Mouse (Mus musculus): Measurements from ENCODE around the gene Il20ra.
"Not testable (repeated sequence)": the region's sequence is repeated elsewhere in the genome, so short reads cannot be mapped to it uniquely, and the experiment has no call there.

Il20ra gene

DNA sequence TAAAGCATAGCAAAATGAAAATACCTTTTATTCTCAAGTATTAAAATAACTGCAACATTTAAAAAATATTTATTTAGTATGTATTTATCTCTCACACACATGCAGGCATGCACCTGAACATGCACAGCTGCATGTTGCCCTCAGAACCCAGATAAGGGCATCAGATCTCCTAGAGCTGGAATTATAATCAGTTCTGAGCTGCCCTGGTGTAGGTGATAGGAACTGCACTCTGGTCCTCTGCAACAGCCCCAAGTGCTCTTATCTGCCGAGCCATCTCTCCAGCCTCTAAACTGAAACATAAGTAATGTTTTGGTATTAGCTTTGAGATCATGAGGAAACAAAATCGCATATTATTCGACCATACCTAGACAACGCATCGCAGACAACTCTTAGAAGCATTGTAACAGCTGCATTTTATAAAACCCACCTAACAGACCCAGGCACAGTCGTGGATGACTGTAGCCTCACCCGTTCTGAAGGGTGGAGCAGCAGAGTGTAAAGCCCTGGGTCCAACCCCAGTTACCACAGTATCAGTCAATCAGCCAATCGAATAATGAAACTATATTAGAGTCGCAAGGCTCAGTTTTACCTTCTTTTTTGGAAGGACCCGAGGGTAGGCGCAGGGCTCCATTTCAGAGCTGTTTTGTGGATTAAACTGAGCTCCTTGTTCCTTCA, 11.9 kb downstream of the Il20ra start:
- POLR2A ChIA-PET, result no interaction called here
- CTCF ChIA-PET, result interaction anchor here in 2 of 4 experiments (0.7 to 1.7 kb wide), 2 partner anchors 12 to 13 kb away, joined by 3 to 6 read pairs; partner anchors contain the start of gene Il20ra (in 1 of the 2)

DNA sequence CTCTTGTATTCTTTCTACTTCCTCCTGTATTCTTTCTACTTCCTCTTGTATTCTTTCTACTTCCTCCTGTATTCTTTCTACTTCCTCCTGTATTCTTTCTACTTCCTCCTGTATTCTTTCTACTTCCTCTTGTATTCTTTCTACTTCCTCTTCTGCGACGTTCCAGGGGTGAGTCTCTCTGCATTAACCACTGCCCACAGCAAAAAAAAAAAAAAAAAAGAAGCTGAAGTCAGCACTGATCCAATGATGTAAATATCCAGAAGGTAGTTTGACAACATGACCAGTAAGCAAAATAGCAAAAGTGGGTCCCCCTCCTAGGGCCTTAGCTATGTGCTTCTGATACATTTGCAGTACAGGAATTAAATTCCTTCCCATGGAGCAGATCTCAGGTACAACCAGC, 26.1 kb downstream of the Il20ra start:
- CTCF ChIA-PET, POLR2A ChIA-PET: not testable (repeated sequence)

DNA sequence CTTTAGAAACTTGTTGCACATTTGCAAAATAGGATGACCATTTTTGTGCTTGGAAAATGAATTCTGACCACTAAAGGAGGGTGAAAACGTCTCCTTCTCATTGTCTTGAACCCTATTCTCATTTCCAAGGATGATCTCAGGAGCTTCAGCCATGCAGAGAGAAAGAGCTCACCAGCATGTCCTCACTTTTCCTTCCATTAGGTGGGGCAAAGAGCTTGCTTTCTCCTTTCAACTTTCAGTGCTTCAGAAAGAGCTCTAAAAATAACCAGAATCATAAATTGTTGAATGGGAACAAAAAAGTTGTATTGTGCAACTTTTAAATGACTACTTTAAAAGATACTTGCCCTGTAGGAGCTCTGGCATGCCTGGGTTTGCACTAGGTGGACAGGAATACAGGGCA, 33.3 kb downstream of the Il20ra start:
- ChIA-PET CTCF (no interaction called here), POLR2A (no interaction called here)

DNA sequence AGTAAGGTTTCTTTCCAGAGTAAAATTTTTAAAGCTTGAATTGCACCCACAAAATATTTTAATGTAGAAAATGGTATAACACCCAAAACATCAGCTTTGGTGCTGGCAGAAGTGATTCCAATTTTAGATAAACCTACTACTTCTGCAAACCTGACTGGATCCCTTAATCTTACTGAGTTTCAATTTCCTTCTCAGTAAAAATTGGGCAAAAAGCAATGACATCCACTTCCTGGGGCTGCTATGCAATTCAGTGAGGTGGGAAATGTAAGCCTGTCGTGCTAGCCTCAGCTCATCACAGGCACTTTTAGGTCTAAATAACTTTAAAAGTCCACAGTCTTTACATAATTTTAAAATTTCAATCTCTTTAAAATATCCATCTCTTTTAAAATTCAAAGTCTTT, 33.8 kb downstream of the Il20ra start:
- CTCF ChIA-PET, result no interaction called here

DNA sequence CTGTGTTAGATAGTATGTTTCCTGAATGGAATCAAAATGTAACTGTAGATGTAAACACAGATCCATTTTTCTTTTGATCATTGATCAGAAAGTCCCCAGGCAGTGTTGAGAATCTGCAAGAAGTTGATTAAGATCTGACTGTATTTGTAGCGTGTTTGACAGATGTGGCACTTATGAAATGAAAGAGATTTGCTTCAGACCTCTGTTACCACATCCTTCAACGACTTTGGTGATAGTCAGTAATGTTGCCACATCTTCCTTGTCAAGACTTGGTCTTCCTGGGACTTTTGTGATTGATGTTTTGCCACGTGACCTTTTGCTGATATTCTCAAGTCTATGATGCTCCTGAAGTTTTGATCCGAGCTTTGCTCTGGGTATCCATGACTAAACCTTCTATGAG, 35.3 kb downstream of the Il20ra start:
- CTCF ChIA-PET, result no interaction called here

More for the DNA sequence above, 33.8 kb downstream of the Il20ra start:
- POLR2A ChIA-PET, result no interaction called here

DNA sequence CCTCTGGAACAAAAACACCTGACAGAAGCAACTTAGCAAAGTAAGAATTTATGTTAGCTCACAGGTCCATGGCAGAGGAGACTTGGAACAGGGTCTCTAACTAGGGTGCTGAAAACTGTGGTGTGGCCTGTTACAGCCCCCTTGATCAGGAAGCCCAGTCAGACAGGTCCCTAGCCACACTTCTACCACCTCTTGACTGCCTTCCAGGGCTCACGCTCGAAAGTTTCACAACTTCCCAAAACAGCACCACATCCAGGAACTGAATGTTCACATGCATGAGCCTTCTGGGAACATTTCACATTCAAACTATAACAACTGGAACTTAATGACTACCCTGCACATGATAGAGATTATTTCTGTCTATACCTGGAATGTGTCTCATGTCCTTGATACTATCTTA, 53.1 kb downstream of the Il20ra start:
- CTCF ChIA-PET, result interaction anchor here in 1 of 4 experiments (0.9 kb wide), 1 partner anchor 15 kb away, joined by 3 read pairs; no protein-coding TSS in a partner anchor

More for the DNA sequence above, 35.3 kb downstream of the Il20ra start:
- POLR2A ChIA-PET, result no interaction called here

DNA sequence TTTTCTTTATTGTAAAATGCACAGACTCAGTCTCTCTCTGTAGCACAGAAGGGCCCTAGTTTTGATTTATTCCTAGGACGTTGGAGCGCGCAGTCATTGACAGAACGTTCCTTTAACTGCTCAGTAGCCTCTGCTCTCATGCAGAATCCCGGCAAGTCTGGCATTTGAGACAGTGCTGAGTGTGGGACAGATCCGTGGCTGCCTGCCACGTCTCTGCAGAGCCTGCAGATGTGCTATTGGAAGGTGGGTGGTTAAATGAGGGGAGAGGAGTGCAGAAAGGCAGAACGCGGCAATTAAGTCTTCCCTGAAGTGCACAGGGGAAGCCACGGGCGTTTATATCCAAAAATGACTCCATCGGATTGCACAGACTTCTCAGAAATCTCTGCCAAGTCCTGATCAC, 66.7 kb downstream of the Il20ra start:
- POLR2A ChIA-PET, result no interaction called here
- CTCF ChIA-PET, result no interaction called here

More for the DNA sequence above, 53.1 kb downstream of the Il20ra start:
- POLR2A ChIA-PET, result interaction anchor here in 1 of 4 experiments (0.8 kb wide), 1 partner anchor 14 kb away, joined by 3 read pairs; no protein-coding TSS in a partner anchor

DNA sequence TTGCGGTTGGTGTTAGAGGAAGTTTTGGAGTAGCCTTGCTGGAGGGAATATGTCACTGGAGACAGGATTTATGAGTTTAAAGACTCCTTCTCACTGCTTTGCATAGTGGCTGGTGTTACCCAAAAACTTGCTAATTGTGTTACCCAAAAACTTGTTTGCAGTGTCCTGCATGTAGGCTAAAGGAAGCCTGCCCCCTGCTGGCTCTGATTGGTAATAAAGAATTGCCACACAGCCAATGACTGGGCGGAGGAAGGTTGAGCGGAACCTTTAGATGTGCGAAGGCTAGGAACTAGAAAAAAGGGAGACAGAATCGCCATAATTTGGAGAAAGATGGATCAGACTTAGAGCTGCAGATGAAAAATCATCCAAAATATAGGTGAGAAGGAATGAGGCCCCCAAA, 69.0 kb downstream of the Il20ra start:
- POLR2A ChIA-PET, result interaction anchor here in 1 of 4 experiments (1.5 kb wide), 1 partner anchor 8 kb away, joined by 3 read pairs; no protein-coding TSS in a partner anchor
- CTCF ChIA-PET, result interaction anchor here in 3 of 4 experiments (0.6 to 1.3 kb wide), 4 partner anchors 69 to 1633 kb away, joined by 3 to 5 read pairs (median 4); partner anchors contain the start of gene Il20ra (in 1 of the 3)

DNA sequence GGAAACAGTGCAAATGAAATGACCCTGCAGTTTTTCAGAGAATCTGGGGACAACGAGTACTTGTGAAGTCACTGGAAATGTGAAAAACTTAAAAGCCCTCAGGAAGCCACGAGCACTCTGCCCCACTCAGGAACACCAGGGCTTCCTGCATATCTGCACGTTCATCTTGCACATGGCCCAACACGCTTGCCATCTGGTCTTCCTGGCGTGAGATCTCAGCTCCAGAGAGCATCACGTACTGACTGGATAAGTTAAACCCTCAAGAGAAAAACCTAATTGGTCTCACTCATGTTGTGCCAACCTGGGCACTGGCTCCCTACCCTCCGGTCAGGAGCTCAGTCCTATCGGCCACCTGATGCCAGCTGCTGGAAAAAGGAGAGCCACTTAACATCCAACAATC, 82.6 kb downstream of the Il20ra start:
- POLR2A ChIA-PET, result interaction anchor here in 1 of 4 experiments (0.9 kb wide), 1 partner anchor 9 kb away, joined by 3 read pairs; no protein-coding TSS in a partner anchor
- CTCF ChIA-PET, result interaction anchor here in 1 of 4 experiments (0.5 kb wide), 1 partner anchor 186 kb away, joined by 11 read pairs; no protein-coding TSS in a partner anchor

DNA sequence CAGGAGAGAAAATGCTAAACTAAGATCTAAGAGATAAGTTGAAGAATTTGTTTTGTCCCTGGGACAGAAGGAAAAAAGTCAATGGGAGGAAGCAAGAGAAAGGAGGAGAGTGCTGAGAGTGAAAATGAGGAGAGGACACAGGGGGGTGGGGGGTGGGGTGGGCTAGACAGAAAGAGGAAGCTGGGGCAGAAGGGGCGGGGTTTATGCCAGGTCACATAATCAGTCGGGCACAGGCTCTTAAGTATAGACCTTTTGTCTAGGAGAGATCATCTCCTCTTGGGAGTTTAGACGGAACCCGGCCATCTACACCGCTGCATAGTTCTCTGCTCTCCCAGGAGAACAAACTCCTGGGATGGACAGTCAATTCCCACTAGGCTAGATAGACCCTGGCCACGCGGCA, 90.6 kb downstream of the Il20ra start:
- CTCF ChIA-PET, result no interaction called here
- POLR2A ChIA-PET, result interaction anchor here in 2 of 4 experiments (0.9 to 1.0 kb wide), 2 partner anchors 7 to 10 kb away, joined by 3 read pairs; no protein-coding TSS in a partner anchor

DNA sequence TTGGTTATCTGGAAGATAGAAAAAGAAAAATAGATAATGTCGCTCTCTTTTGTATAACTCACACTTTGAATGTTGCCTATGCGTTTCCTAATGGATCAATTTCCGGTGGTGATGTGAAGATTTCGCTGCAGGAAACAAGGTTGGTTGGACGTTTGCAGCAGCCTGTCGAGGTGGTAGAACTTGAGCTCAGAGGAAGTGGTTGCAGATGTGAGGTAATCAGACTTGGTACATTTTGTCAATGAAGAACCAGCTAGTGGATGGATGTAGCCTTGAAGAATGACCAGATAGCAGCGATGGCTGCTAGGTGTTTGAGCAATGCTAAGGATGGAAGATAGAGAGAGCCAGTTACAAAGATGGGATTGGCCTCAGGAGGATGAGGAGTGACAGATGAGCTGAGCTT, 92.4 kb downstream of the Il20ra start:
- ChIA-PET POLR2A (interaction anchor here in 1 of 4 experiments (0.7 kb wide), 1 partner anchor 40 kb away, joined by 6 read pairs; no protein-coding TSS in a partner anchor), CTCF (interaction anchor here in 1 of 4 experiments (1.5 kb wide), 1 partner anchor 93 kb away, joined by 4 read pairs; no protein-coding TSS in a partner anchor)

Measured in embryonic stem cell, embryonic (primary cell).